Mouse (Mus musculus) midbrain, postnatal 0 days (tissue): ENCODE measurements at regions not wholly inside any gene's neighbourhood (a gene's known extent, or its start where the extent isn't known, plus 50 kb on each side); places are given as distances from the start of the nearest gene placed in this dataset.

Source experiments
- ATAC-seq: fragments of 200-750 bp; cut with Nextera tagmentation; 2 replicates; pipeline ENCODE4 v1.8.0; 2017; ENCODE audit warnings: moderate number of reproducible peaks, mild to moderate bottlenecking, moderate TSS enrichment, moderate library complexity; ENCODE audit not compliant: low FRiP score
- DNase-seq: peaks from one replicate; pipeline ENCODE4 v3.0.0-alpha.2; 2015; ENCODE audit warnings: low spot score
- H3K27ac ChIP-seq: fragments of 300-500 bp; sonication (generic); 2 replicates; pipeline ENCODE4 v1.5.1; 2014; ENCODE audit warnings: low read depth, mild to moderate bottlenecking, low read length, mixed read lengths
- H3K27me3 ChIP-seq: fragments of 300-500 bp; sonication (generic); 2 replicates; pipeline ENCODE4 v1.6.1; 2014; ENCODE audit warnings: low read length, control low read depth, mixed read lengths; ENCODE audit not compliant: insufficient read depth
- H3K36me3 ChIP-seq: fragments of 300-500 bp; sonication (generic); 2 replicates; pipeline ENCODE4 v1.6.1; 2014; ENCODE audit warnings: low read length, control low read depth, mixed read lengths; ENCODE audit not compliant: insufficient read depth
- H3K4me1 ChIP-seq: fragments of 300-500 bp; sonication (generic); 2 replicates; pipeline ENCODE4 v1.6.1; 2014; ENCODE audit warnings: mild to moderate bottlenecking, control low read depth, antibody characterized with exemption, low read length, mixed read lengths; ENCODE audit not compliant: insufficient read depth
- H3K4me2 ChIP-seq: fragments of 300-500 bp; sonication (generic); 2 replicates; pipeline ENCODE4 v1.6.1; 2014; ENCODE audit warnings: low read depth, mild to moderate bottlenecking, low read length, mixed read lengths; ENCODE audit not compliant: poor library complexity, severe bottlenecking
- H3K4me3 ChIP-seq: fragments of 300-500 bp; sonication (generic); 2 replicates; pipeline ENCODE4 v1.5.1; 2014; ENCODE audit warnings: low read depth, mild to moderate bottlenecking, low read length, moderate library complexity
- H3K9ac ChIP-seq: fragments of 300-500 bp; sonication (generic); replicated peaks from 2 replicates; pipeline ENCODE4 v1.6.1; 2014; ENCODE audit warnings: mild to moderate bottlenecking, low read length, moderate library complexity, mixed read lengths; ENCODE audit not compliant: poor library complexity, severe bottlenecking
- H3K9me3 ChIP-seq: fragments of 300-500 bp; sonication (generic); 2 replicates; pipeline ENCODE4 v1.6.1; 2016; ENCODE audit warnings: low read length, control low read depth
- CTCF ChIP-seq: IDR thresholded peaks from 2 replicates; pipeline ENCODE4 v1.5.1; 2016; ENCODE audit warnings: antibody characterized with exemption, mild to moderate bottlenecking
- WGBS: fragments of 180-500 bp; shearing (Covaris S2); extraction: QIAGEN DNeasy Blood & Tissue Kit; methylation state at CpG from one replicate; pipeline ENCODE4 v1.1.7; 2014; 5-methylcytosine and 5-hydroxymethylcytosine counted together

DNA sequence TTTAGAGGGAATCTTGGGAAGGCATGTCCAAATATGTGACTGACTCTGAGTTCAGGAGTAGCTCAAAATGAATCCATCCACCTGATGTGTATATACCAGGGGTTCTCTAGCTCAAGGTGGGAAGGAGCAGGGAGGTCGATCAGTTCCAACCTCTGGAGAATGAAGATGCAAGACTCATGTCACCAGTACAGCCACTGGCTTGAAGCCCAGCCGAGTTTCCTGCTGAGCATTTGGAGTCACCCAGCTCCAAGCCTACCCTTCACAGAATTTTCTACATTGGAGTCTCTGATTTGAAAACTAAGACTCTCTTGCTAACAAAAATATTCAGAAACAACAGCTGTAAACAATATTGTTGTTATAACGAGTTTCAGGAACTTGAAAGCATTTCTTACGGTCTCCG is 134.6 kb upstream of the Arglu1 start:
- Histone ChIP-seq H3K4me1 (no peaks in the 10 kb centered on the region), H3K9ac (no peak overlapping the region), H3K36me3 (no peaks in the 10 kb centered on the region), H3K27me3 (no peaks in the 10 kb centered on the region), H3K4me2 (no peak overlapping the region), H3K4me3 (no peak overlapping the region), H3K9me3 (no peaks in the 10 kb centered on the region), H3K27ac (no peak overlapping the region)
- no peak for DNase-seq
- 76% methylated on average over 5 of the region's 5 CpGs for WGBS
- no peak for ATAC-seq
- TF ChIP-seq CTCF: no peak

DNA sequence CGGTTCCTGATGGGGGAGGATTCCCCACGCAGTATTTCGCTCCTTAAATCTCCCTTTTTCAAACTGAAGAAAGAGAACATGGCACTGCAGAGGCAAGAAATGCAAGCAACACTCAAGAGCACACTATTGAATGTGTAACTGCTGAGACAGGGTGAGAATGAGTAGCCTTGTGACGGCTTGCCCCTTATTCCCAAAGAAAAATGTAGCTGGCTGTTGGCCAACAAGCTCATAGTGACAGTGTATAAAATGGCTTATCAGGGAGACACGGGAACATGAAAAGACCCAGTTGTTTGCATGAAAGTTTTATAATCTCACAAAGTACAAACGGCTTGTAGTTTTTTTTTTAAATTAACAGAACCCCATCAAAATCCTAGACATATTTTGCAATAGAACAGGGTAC is 130.8 kb upstream of the Arglu1 start:
- no peak for ATAC-seq
- Histone ChIP-seq H3K9me3 (no peaks in the 10 kb centered on the region), H3K4me3 (no peak overlapping the region), H3K4me2 (no peak overlapping the region), H3K9ac (no peak overlapping the region), H3K27me3 (no peaks in the 10 kb centered on the region), H3K4me1 (no peaks in the 10 kb centered on the region), H3K27ac (no peak overlapping the region), H3K36me3 (no peaks in the 10 kb centered on the region)
- no peak for TF ChIP-seq CTCF
- peak; percentile 42 for DNase-seq
- WGBS: 47% methylated on average over 6 of the region's 6 CpGs

DNA sequence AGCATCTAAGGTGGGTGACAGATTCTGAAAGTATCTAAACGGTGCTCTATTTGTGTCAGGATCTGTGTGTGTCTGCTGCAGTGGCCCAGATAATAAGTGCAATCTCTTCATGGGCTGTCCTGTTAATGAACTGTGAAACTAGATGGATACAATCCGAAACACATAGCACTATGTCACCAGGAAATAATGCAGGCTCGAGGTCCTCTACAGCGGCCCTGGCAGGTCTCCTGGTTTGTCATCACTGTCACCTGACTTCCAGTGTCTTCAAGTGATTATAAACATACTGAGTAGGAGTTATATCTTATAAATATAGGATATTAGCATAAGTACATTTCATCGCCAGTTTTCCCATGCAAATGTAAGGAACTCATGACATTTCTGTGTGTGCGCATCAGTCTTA is 130.3 kb upstream of the Arglu1 start:
- Histone ChIP-seq H3K9me3 (no peaks in the 10 kb centered on the region), H3K27me3 (no peaks in the 10 kb centered on the region), H3K27ac (no peak overlapping the region), H3K4me2 (no peak overlapping the region), H3K36me3 (no peaks in the 10 kb centered on the region), H3K4me1 (no peaks in the 10 kb centered on the region), H3K4me3 (no peak overlapping the region), H3K9ac (no peak overlapping the region)
- DNase-seq (no peak), ATAC-seq (no peak)
- TF ChIP-seq CTCF: no peak
- 74% methylated on average over 6 of the region's 6 CpGs for WGBS

DNA sequence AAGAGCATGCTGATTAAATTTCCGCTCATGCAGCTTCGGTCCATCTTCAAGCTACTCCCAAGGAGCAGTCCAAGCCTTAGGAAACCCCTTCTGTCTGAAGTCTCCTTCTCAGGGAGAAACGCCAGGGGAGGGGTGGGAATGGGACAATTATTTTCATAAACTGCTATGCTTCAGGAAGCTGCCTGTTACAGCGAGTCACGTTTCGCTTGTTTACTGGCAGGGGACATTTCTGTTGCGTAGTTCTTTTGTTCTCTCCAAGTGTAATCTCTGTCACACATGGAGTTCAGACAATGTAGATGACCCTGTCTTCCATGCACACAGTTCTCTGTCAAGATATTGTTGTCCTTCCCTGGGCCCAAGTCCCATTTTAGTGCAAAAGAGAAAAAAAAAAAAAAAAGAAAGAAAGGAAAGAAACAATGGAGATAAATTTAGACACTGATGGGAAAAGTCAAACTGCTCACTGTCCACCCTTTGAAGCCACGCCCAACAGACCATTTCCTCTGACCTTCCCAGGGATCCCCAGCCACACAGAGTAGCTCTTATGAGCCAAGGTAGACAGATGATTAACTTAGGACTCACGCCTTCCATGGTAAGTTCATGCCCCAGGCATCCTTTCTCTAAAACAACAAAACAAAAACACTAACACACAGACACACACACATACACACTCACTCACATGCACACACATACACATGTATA is 129.1 kb upstream of the Arglu1 start:
- no peak for DNase-seq
- no peak for TF ChIP-seq CTCF
- Histone ChIP-seq H3K9ac (no peak overlapping the region), H3K4me3 (no peak overlapping the region), H3K27ac (no peak overlapping the region), H3K4me2 (no peak overlapping the region), H3K4me1 (no peaks in the 10 kb centered on the region), H3K27me3 (no peaks in the 10 kb centered on the region), H3K36me3 (no peaks in the 10 kb centered on the region), H3K9me3 (no peaks in the 10 kb centered on the region)
- WGBS: 73% methylated on average over 9 of the region's 9 CpGs
- no peak for ATAC-seq

DNA sequence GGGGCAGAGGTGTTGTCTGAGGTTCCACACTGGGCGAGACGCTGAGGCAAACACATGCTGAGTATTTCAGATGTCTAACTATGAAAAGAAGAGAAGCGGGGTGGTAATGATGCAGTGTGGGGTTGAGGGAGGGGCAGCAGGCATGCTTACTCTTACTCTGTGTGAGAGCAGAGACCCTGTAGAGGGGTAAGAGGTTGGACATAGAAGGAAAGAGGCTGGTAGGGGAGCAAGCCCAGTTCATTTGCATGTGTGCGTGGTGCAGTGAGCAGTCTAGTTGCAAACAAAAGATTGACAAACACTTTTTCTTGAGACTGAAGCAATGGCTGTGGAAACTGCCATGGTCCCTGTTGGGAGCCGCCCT is 122.5 kb upstream of the Arglu1 start:
- no peak overlapping the region for H3K4me2 ChIP-seq
- DNase-seq (no peak), ATAC-seq (no peak)
- 95% methylated on average over 5 of the region's 5 CpGs for WGBS
- H3K36me3 ChIP-seq: no peaks in the 10 kb centered on the region
- no peaks in the 10 kb centered on the region for H3K27me3 ChIP-seq
- H3K4me3 ChIP-seq: no peak overlapping the region
- H3K27ac ChIP-seq: no peak overlapping the region
- no peak overlapping the region for H3K9ac ChIP-seq
- no peak for TF ChIP-seq CTCF
- no peaks in the 10 kb centered on the region for H3K4me1 ChIP-seq
- H3K9me3 ChIP-seq: no peaks in the 10 kb centered on the region

DNA sequence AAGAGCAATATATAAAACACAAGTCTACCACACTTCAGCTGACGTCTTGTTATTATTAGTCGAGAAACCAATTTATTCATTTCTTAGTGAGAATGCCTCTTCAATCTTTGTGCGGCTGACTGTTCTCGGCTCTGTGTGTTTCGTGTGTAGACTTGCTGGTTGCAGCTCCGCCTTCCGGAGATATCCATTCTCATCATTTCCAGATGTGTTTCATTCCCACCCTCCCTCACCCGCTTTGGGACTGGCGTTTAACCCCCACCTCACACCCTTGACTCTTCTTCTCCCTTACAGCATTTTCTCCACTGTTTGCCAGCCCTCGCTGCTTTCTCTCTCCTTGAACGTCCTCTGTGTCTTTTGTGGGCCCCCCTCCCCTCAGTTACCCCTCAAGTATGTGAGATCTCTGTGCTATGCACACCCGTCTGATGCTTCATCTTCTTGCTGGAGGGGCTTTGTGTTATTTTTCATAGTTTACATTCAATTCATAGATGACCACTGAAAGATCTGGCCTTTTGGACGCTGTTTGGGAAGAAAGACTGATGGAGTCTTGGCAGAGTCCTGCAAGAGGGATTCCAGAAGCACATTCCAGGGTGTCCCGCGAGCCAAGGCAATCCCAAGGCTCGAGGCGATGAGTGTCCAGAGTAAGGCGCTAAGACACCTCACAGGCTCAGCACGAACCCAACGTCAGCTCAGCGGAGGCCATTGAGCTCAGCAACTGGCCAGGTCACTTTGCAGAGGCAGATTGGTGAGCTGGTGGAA is 121.9 kb upstream of the Arglu1 start:
- TF ChIP-seq CTCF: no peak
- H3K36me3 ChIP-seq: no peaks in the 10 kb centered on the region
- 86% methylated on average over 21 of the region's 21 CpGs for WGBS
- ATAC-seq (no peak), DNase-seq (no peak)
- H3K27me3 ChIP-seq: no peaks in the 10 kb centered on the region
- H3K9ac ChIP-seq: no peak overlapping the region
- no peak overlapping the region for H3K4me2 ChIP-seq
- no peaks in the 10 kb centered on the region for H3K4me1 ChIP-seq
- no peak overlapping the region for H3K27ac ChIP-seq
- no peaks in the 10 kb centered on the region for H3K9me3 ChIP-seq
- no peak overlapping the region for H3K4me3 ChIP-seq
